Mouse (Mus musculus) lung, adult 2 months (tissue): Measurements from ENCODE around the gene Aox2. TPM values are rescaled to one million over a fixed set of nuclear protein-coding genes. Genes with fewer than 3 reads are reported as not detected.

Experiments
- DNase-seq: peaks from one replicate; pipeline ENCODE4 v3.0.0; 2022
- H3K4me1 ChIP-seq: fragments of 200-500 bp; 2 replicates; pipeline ENCODE4 v1.6.1; 2011; ENCODE audit warnings: low read length; ENCODE audit not compliant: control insufficient read depth, insufficient read depth
- H3K4me3 ChIP-seq: fragments of 200-500 bp; replicated peaks from 2 replicates; pipeline ENCODE3; 2011; ENCODE audit warnings: low read depth, mild to moderate bottlenecking, control low read depth, low read length; ENCODE audit errors: extremely low read depth
- CTCF ChIP-seq: fragments of 200-500 bp; IDR thresholded peaks from 2 replicates; pipeline ENCODE4 v1.5.1; 2011; ENCODE audit warnings: mild to moderate bottlenecking, low read length, control low read depth; ENCODE audit not compliant: insufficient read depth
- POLR2A ChIP-seq: fragments of 200-500 bp; IDR thresholded peaks from 2 replicates; pipeline ENCODE4 v1.6.1; 2011; ENCODE audit warnings: low read depth, mild to moderate bottlenecking, control low read depth, low read length, borderline replicate concordance; ENCODE audit errors: extremely low read depth
- WGBS: fragments of 180-500 bp; shearing (Covaris S2); methylation state at CpG from one replicate; pipeline ENCODE4 v1.1.7; 2018; 5-methylcytosine and 5-hydroxymethylcytosine counted together
- polyA plus RNA-seq: library from polyadenylated mRNA; depleted of rRNA; stranded (reverse); fragments of >200 nt; gene quantifications from 2 replicates; pipeline ENCODE4 v1.2.3, GENCODE M21; 2012

Gene Aox2
- polyA plus RNA-seq, 1 experiment, result not detected

- DNase-seq, result no peak
- Histone ChIP-seq H3K4me1 (peaks cover 4% of the 10 kb centered on the region), H3K4me3 (peak overlapping the region; percentile 91)
- WGBS, result 39% methylated on average over 19 of the region's 19 CpGs
- TF ChIP-seq POLR2A (no peak), CTCF (no peak)
Measured at GRCm38 (mm10) chr1:58391421-58392267, 113.5 kb downstream of the Aox2 start.

- DNase-seq, result no peak
- under 1% methylated on average over 15 of the region's 16 CpGs for WGBS
- TF ChIP-seq CTCF (no peak), POLR2A (no peak)
- peaks cover 4% of the 10 kb centered on the region for H3K4me1 ChIP-seq
- H3K4me3 ChIP-seq, result peak overlapping the region; percentile 91
Measured at GRCm38 (mm10) chr1:58392268-58392651, 114.1 kb downstream of the Aox2 start.

DNA sequence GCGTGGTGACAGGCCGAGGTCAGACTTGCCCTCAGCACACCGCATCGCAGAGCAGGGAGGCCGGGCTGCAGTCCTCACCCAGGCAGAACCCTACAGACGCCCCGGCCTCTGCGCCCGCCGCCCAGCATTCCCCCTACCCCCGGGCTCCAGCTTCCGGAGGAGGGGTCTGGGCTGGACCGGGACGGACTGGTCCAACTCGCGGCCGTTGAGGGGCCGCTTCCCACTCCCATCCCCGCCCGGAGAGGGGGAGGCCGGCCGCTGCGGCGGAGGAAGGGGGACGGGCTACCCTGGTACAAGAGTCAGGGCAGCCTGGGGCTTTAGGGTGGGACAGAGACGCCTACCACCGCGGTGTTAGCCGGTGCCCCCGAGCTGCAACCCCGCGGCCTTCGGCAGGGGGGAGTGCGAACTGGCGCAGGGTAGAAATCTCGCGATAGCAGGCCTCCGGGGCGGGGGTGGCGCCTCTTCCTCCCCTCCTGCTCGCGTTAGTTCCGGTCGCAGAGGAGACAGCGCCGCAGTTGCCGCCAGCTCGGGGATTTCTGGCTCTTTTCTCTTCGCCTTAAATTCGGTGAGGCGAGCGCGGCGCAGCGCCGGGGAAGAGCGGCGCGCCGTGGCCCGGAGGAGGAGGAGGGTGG lies 114.6 kb downstream of the Aox2 start, which contains the start of gene Bzw1:
Gene Bzw1 (plus strand): TSS at position 247 of the 632 bp plus-strand sequence.
- TF ChIP-seq POLR2A (peak; percentile 82; the same call in 1 of the 2 replicates), CTCF (no peak)
- under 1% methylated on average over 61 of the region's 61 CpGs for WGBS
- peak; percentile 91 for DNase-seq
- H3K4me3 ChIP-seq, result peak within 1 kb of the TSS; percentile 91
- peaks cover 4% of the 10 kb centered on the region for H3K4me1 ChIP-seq

GRCm38 (mm10) chr1:58393284-58394195 lies 115.4 kb downstream of the Aox2 start:
- 1% methylated on average over 88 of the region's 90 CpGs for WGBS
- H3K4me3 ChIP-seq, result peak overlapping the region; percentile 91
- DNase-seq, result peak; percentile 47
- peaks cover 4% of the 10 kb centered on the region for H3K4me1 ChIP-seq
- TF ChIP-seq POLR2A, result no peak
- no peak for TF ChIP-seq CTCF

GRCm38 (mm10) chr1:58395341-58395740 lies 117.2 kb downstream of the Aox2 start:
- WGBS, result 91% methylated on average over 3 of the region's 3 CpGs

GRCm38 (mm10) chr1:58396179-58396578 lies 118.1 kb downstream of the Aox2 start:
- DNase-seq, result no peak
- H3K4me1 ChIP-seq, result peaks cover 4% of the 10 kb centered on the region
- H3K4me3 ChIP-seq, result no peak overlapping the region
- WGBS, result 94% methylated on average over 1 of the region's 1 CpGs
- TF ChIP-seq POLR2A, result no peak
- no peak for TF ChIP-seq CTCF

More at GRCm38 (mm10) chr1:58395341-58395740, 117.2 kb downstream of the Aox2 start:
- TF ChIP-seq POLR2A, result no peak
- peaks cover 4% of the 10 kb centered on the region for H3K4me1 ChIP-seq
- DNase-seq, result no peak
- no peak overlapping the region for H3K4me3 ChIP-seq

- no peak for DNase-seq
- H3K4me3 ChIP-seq, result no peak overlapping the region
- H3K4me1 ChIP-seq, result no peaks in the 10 kb centered on the region; the same call in 1 of the 2 replicates
- 90% methylated on average over 6 of the region's 6 CpGs for WGBS
- no peak for TF ChIP-seq CTCF
- no peak for TF ChIP-seq POLR2A
Measured at GRCm38 (mm10) chr1:58397731-58398130, 119.6 kb downstream of the Aox2 start.

- no peak for TF ChIP-seq CTCF
- WGBS, result 85% methylated on average over 6 of the region's 6 CpGs
Measured at GRCm38 (mm10) chr1:58401396-58401795, 123.3 kb downstream of the Aox2 start.

DNA sequence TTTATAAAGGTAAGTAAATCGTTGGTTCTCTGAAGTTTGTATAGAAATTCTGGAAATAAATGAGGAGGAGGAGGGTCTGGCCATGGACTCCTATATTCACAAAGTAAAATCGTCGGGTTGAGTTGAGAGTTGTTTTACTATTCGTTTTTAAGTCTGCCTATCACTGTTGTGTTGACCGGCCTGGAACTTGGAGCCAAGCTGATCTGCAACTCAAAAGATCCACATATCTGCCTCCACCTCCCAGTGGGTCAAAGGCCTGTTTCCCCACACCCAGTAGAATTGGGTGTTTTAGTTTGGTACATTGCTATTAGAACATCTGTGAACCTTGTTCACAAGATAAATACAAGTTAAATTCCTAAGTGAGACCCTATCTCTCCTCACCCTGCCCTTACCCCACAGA lies 125.6 kb downstream of the Aox2 start:
- TF ChIP-seq CTCF (no peak), POLR2A (no peak)
- Histone ChIP-seq H3K4me3 (no peak overlapping the region), H3K4me1 (no peaks in the 10 kb centered on the region)
- WGBS, result 94% methylated on average over 5 of the region's 5 CpGs
- DNase-seq, result no peak

More at GRCm38 (mm10) chr1:58401396-58401795, 123.3 kb downstream of the Aox2 start:
- Histone ChIP-seq H3K4me1 (no peaks in the 10 kb centered on the region), H3K4me3 (no peak overlapping the region)
- DNase-seq, result no peak
